ENCODE assay signal across 10 mouse cellular contexts in genomic region chr16:89909393-89910068, GRCm38 (mm10).
A peak's percentile ranks its signal among the peaks of the same experiment; 100 is the strongest.
DNase-seq lines count a peak whose midpoint lies in the region; ATAC-seq and TF ChIP-seq lines count a peak whose summit lies in the region.
"Had no signal": no experiment of that assay in that cellular context is flagged by ENCODE, and none has a peak within 500 bp of the region (broad histone marks: within the 10 kb centered on the region; RNA-seq: fewer than 3 reads in every experiment).

No protein-coding gene starts in this region.

- WGBS in kidney, embryonic 16.5 days: 68% methylated on average over 26 of the region's 26 CpGs
- WGBS in forebrain, embryonic 11.5 days: 69% methylated on average over 26 of the region's 26 CpGs
- WGBS in hindbrain, postnatal 0 days: 47% methylated on average over 26 of the region's 26 CpGs

- H3K27ac ChIP-seq in kidney, embryonic 16.5 days (ENCODE audit: low read length): no peak overlapping the region
- no peak overlapping the region for H3K27ac ChIP-seq in forebrain, embryonic 11.5 days (ENCODE audit: low read depth, low read length)
- H3K27ac ChIP-seq in hindbrain, postnatal 0 days: no peak overlapping the region; the same call in 1 of the 2 replicates

- H3K9me3 ChIP-seq in kidney, embryonic 16.5 days (ENCODE audit: low read length): no peaks in the 10 kb centered on the region
- no peaks in the 10 kb centered on the region for H3K9me3 ChIP-seq in forebrain, embryonic 11.5 days (ENCODE audit: control insufficient read depth, low read length)
- no peaks in the 10 kb centered on the region for H3K9me3 ChIP-seq in hindbrain, postnatal 0 days (ENCODE audit: low read length)

- H3K9ac ChIP-seq in kidney, embryonic 16.5 days (replicated peaks; ENCODE audit: low read length): no peak overlapping the region
- no peak overlapping the region for H3K9ac ChIP-seq in forebrain, embryonic 11.5 days (ENCODE audit: low read length)
- no peak overlapping the region for H3K9ac ChIP-seq in hindbrain, postnatal 0 days (replicated peaks; ENCODE audit: low read length)

- peak; percentile 50 to 63 for DNase-seq in cerebellum, adult 18-20 months
- no peak for DNase-seq in cerebellum, adult 11 months
- DNase-seq in kidney, postnatal 14 days: no peak
- DNase-seq in forebrain, embryonic 11.5 days (ENCODE audit: low spot score): no peak
- DNase-seq in hindbrain, postnatal 0 days (ENCODE audit: low spot score): peak; percentile 46
- no peak for DNase-seq in natural killer cell, adult 2 months (ENCODE audit: low spot score in 2 of 2)
- no peak for DNase-seq in spleen, postnatal 4 days (ENCODE audit: low spot score in 2 of 2)
- DNase-seq: lung, adult 2 months had no signal

- H3K36me3 ChIP-seq in kidney, embryonic 16.5 days (ENCODE audit: insufficient read depth, low read length): no peaks in the 10 kb centered on the region
- H3K36me3 ChIP-seq in forebrain, embryonic 11.5 days (ENCODE audit: control insufficient read depth, insufficient read depth, low read length): no peaks in the 10 kb centered on the region
- no peaks in the 10 kb centered on the region for H3K36me3 ChIP-seq in hindbrain, postnatal 0 days (ENCODE audit: insufficient read depth, low read length)
- H3K36me3 ChIP-seq: G1E had no signal

- no peaks in the 10 kb centered on the region for H3K27me3 ChIP-seq in kidney, embryonic 16.5 days (ENCODE audit: insufficient read depth, low read length)
- no peaks in the 10 kb centered on the region for H3K27me3 ChIP-seq in forebrain, embryonic 11.5 days (ENCODE audit: control insufficient read depth, insufficient read depth, low read length)
- no peaks in the 10 kb centered on the region for H3K27me3 ChIP-seq in hindbrain, postnatal 0 days (ENCODE audit: insufficient read depth, low read length)

- peaks cover 4% of the 10 kb centered on the region; the same call in 1 of the 2 replicates for H3K4me1 ChIP-seq in kidney, embryonic 16.5 days (ENCODE audit: insufficient read depth, low read length)
- H3K4me1 ChIP-seq in forebrain, embryonic 11.5 days (replicated peaks; ENCODE audit: control insufficient read depth, insufficient read depth, low read length): peaks cover 4% of the 10 kb centered on the region; the same call in 1 of the 2 replicates
- H3K4me1 ChIP-seq in hindbrain, postnatal 0 days (ENCODE audit: insufficient read depth, low read length): 0 out of 2 replicates have a peak, but pooled peaks cover 4% of the 10 kb centered on the region

- TF ChIP-seq CTCF in hindbrain, postnatal 0 days (IDR thresholded peaks at IDR 0.05; ENCODE audit: low read depth): no peak

- 0 out of 2 replicates have a peak overlapping the region, but pooled peaks have one; percentile 10 for H3K4me2 ChIP-seq in kidney, embryonic 16.5 days (replicated peaks; ENCODE audit: low read depth, low read length)
- H3K4me2 ChIP-seq in forebrain, embryonic 11.5 days (ENCODE audit: low read depth, low read length, severe bottlenecking): no peak overlapping the region
- H3K4me2 ChIP-seq in hindbrain, postnatal 0 days (ENCODE audit: low read depth, low read length): peak overlapping the region; percentile 26; the same call in 1 of the 2 replicates

- H3K4me3 ChIP-seq in kidney, embryonic 16.5 days (ENCODE audit: low read length): no peak overlapping the region
- H3K4me3 ChIP-seq in forebrain, embryonic 11.5 days (ENCODE audit: low read depth, low read length): no peak overlapping the region
- no peak overlapping the region for H3K4me3 ChIP-seq in hindbrain, postnatal 0 days (ENCODE audit: low read length)

- no peak for ATAC-seq in kidney, embryonic 16.5 days (ENCODE audit: low FRiP score, low TSS enrichment)
- 0 out of 2 replicates have a peak, but pooled peaks have one; percentile 21 for ATAC-seq in forebrain, embryonic 11.5 days (replicated peaks; ENCODE audit: low FRiP score)
- ATAC-seq in hindbrain, postnatal 0 days: 0 out of 2 replicates have a peak, but pooled peaks have one; percentile 38

Comparison
In these comparisons a context has a peak if more than half of its experiments do, and no peak if none do; other contexts are left out.
1. DNase-seq: peak in cerebellum, adult 18-20 months (2 of 2) and hindbrain, postnatal 0 days (single experiment); none in cerebellum, adult 11 months (single experiment), kidney, postnatal 14 days (single experiment), forebrain, embryonic 11.5 days (single experiment), natural killer cell, adult 2 months (0 of 2) and spleen, postnatal 4 days (0 of 2).